Mouse (Mus musculus) cerebellum, adult 9-11 months (tissue): ENCODE results near the gene 4931414P19Rik.

ENCODE experiments used
- DNase-seq: peaks from one replicate; pipeline ENCODE4 v3.0.0; 2022

4931414P19Rik gene

GRCm38 (mm10) chr14:54605752-54606321 lies at the start of gene 4931414P19Rik:
Gene 4931414P19Rik (minus strand): TSS chr14:54605993.
- DNase-seq: peak; percentile 78

- DNase-seq: peak; percentile 86
Observed at GRCm38 (mm10) chr14:54653496-54653895, 47.7 kb upstream of the 4931414P19Rik start.

GRCm38 (mm10) chr14:54652787-54653186 lies 47.0 kb upstream of the 4931414P19Rik start:
- DNase-seq: no peak

GRCm38 (mm10) chr14:54651556-54651955 lies 45.8 kb upstream of the 4931414P19Rik start:
- DNase-seq: no peak

- DNase-seq: peak; percentile 85
Observed at GRCm38 (mm10) chr14:54650621-54651454, 45.0 kb upstream of the 4931414P19Rik start.

GRCm38 (mm10) chr14:54647900-54648299 lies 42.1 kb upstream of the 4931414P19Rik start:
- DNase-seq: no peak

GRCm38 (mm10) chr14:54646898-54647636 lies 41.3 kb upstream of the 4931414P19Rik start:
- DNase-seq: no peak

GRCm38 (mm10) chr14:54646455-54646854 lies 40.7 kb upstream of the 4931414P19Rik start:
- peak; percentile 39 for DNase-seq

GRCm38 (mm10) chr14:54644294-54644693 lies 38.5 kb upstream of the 4931414P19Rik start:
- DNase-seq: no peak

- DNase-seq: no peak
Observed at GRCm38 (mm10) chr14:54643011-54643410, 37.2 kb upstream of the 4931414P19Rik start.

- peak; percentile 42 for DNase-seq
Observed at GRCm38 (mm10) chr14:54642224-54642944, 36.6 kb upstream of the 4931414P19Rik start.

- DNase-seq: peak; percentile 83
Observed at GRCm38 (mm10) chr14:54641305-54641969, 35.6 kb upstream of the 4931414P19Rik start, which contains the start of gene Cdh24. Gene Cdh24 (minus strand): TSS chr14:54641364.

- no peak for DNase-seq
Observed at GRCm38 (mm10) chr14:54640946-54641304, 35.1 kb upstream of the 4931414P19Rik start, which contains the start of gene Gm17606. Gene Gm17606 (plus strand): TSS chr14:54640952.

- no peak for DNase-seq
Observed at GRCm38 (mm10) chr14:54640121-54640520, 34.3 kb upstream of the 4931414P19Rik start.

GRCm38 (mm10) chr14:54638210-54638609 lies 32.4 kb upstream of the 4931414P19Rik start:
- peak; percentile 12 for DNase-seq

- no peak for DNase-seq
Observed at GRCm38 (mm10) chr14:54636954-54637353, 31.2 kb upstream of the 4931414P19Rik start.

- DNase-seq: no peak
Observed at GRCm38 (mm10) chr14:54634182-54634581, 28.4 kb upstream of the 4931414P19Rik start.

GRCm38 (mm10) chr14:54632252-54632651 lies 26.5 kb upstream of the 4931414P19Rik start:
- no peak for DNase-seq

- no peak for DNase-seq
Observed at GRCm38 (mm10) chr14:54631240-54631599, 25.4 kb upstream of the 4931414P19Rik start.

GRCm38 (mm10) chr14:54630583-54631239 lies 24.9 kb upstream of the 4931414P19Rik start:
- DNase-seq: no peak

- DNase-seq: no peak
Observed at GRCm38 (mm10) chr14:54629797-54630196, 24.0 kb upstream of the 4931414P19Rik start.

- no peak for DNase-seq
Observed at GRCm38 (mm10) chr14:54628103-54628502, 22.3 kb upstream of the 4931414P19Rik start.
